In genomic region chr3:122728852-122729600, GRCm38 (mm10) we compare ENCODE assay signal across 8 mouse cellular contexts. TPM values are rescaled to one million over a fixed set of nuclear protein-coding genes. Genes with fewer than 3 reads are reported as not detected.
DNase-seq lines count a peak whose midpoint lies in the region; ATAC-seq lines count a peak whose summit lies in the region.

Gene Pde5a, plus strand, starts transcription at chr3:122728947.

- DNase-seq in adrenal gland, adult (ENCODE audit: inconsistent age in 2 of 2, low spot score in 1 of 2), result peak; percentile 84 to 95
- DNase-seq in gastrocnemius, postnatal 14 days, result peak; percentile 87
- peak; percentile 33 for DNase-seq in hindlimb bud, embryonic 11.5 days (ENCODE audit: extremely low spot score, low read depth, low spot score)
- peak; percentile 42 to 43 for DNase-seq in left cerebral cortex, postnatal 25 days (ENCODE audit: low spot score in 2 of 2)
- DNase-seq in right cerebral cortex, postnatal 10 days (ENCODE audit: low spot score in 2 of 2), result peak; percentile 47 to 74
- peak; percentile 63 for DNase-seq in urinary bladder, postnatal 10 days (ENCODE audit: low spot score)

- ATAC-seq in common myeloid progenitor, adult 5-6 weeks (replicated peaks; ENCODE audit: low read depth, poor library complexity, severe bottlenecking), result peak; percentile 78
- ATAC-seq in megakaryocyte progenitor cell, adult 5-6 weeks (replicated peaks; ENCODE audit: poor library complexity), result peak; percentile 84

- intact Hi-C loops in gastrocnemius, postnatal 14 days (cut with DNase I; ENCODE audit: low total_unique reads), result loop anchor here (10.0 kb wide), 1 partner anchor 84 kb away; no protein-coding TSS in a partner anchor
- intact Hi-C loops in left cerebral cortex, postnatal 25 days (cut with DNase I), result loop anchor here (5.0 kb wide), 1 partner anchor 82 kb away; no protein-coding TSS in a partner anchor

RNA-seq across cellular contexts. Expression of gene Pde5a, which starts in this region (rescaled TPM):
- total RNA-seq in common myeloid progenitor, adult 5-6 weeks (2017), result 7.1 and 10.1 TPM in 2 replicates
- 1 to 10 TPM; 6.1 to 8.3 TPM for total RNA-seq in gastrocnemius, postnatal 14 days (2021)
- 10 to 100 TPM; 12.6 to 13.3 TPM for total RNA-seq in left cerebral cortex, postnatal 25 days (2021)
- total RNA-seq in megakaryocyte progenitor cell, adult 5-6 weeks (2015), result 1.1 TPM in 2 replicates
- 1.2 and 1.3 TPM in 2 replicates for total RNA-seq in megakaryocyte progenitor cell, adult 5-6 weeks (2017)

Comparison
In these comparisons a context has a peak if more than half of its experiments do, and no peak if none do; other contexts are left out.
1. Peak in every context shown above with its lines: DNase-seq and ATAC-seq.
2. DNase-seq: peak in every context shown above with its lines; median percentile 90 in adrenal gland, adult; 87 in gastrocnemius, postnatal 14 days; 63 in urinary bladder, postnatal 10 days; 60 in right cerebral cortex, postnatal 10 days; 42 in left cerebral cortex, postnatal 25 days; 33 in hindlimb bud, embryonic 11.5 days.